ENCODE assay signal across 10 mouse cellular contexts in the genomic region with DNA sequence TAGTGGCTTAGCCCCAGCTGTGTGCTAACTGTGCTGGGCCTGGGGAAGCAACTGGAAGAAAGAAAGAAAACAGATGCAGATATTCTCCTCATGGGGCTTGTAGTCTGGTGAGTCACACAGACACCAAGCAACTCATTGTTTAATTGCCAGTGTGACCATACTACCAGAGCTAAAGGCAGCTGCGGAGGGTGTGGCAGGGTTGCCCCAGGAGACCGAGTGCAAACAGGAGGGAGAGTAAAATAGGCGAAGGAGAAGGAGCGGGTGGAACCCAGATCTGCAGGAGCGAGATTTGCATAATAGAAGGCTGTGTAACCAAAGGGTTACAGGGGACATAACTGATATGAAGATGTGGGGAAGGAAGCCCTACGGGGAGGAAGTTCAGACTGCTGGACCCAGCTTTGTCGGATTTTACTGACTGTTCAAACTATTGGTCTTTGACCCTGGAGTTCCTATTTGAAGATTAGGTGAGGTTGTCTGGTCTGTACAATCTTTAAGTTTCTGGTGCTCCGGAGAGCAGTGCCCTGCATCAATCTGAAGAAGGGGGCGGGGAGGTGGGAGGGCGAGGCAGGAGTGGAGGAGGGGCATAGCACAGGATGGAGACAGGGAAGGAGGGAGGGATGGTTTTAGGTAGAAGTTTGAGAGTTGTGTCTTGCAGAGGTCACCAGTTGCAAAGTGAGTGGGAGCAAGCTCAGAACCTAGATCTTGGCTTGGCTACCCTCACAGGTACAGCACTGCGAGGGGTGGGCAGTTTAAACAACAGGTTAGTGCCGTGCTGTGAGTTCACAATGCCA. TPM values are rescaled to one million over a fixed set of nuclear protein-coding genes. Genes with fewer than 3 reads are reported as not detected.
DNase-seq lines count a peak whose midpoint lies in the region; ATAC-seq and TF ChIP-seq lines count a peak whose summit lies in the region.
"Had no signal": no experiment of that assay in that cellular context is flagged by ENCODE, and none has a peak within 500 bp of the region (broad histone marks: within the 10 kb centered on the region; RNA-seq: fewer than 3 reads in every experiment).

No protein-coding gene starts in this region.

- ATAC-seq in heart, embryonic 11.5 days (replicated peaks; ENCODE audit: insufficient number of reproducible peaks, low FRiP score, low TSS enrichment) = no peak
- peak; percentile 85 for ATAC-seq in intestine, embryonic 15.5 days

- DNase-seq in heart, adult 9 months (ENCODE audit: low spot score in 2 of 2) = peak; percentile 31 to 60
- DNase-seq in embryonic facial prominence, embryonic 10.5 days (ENCODE audit: low spot score) = no peak
- no peak for DNase-seq in right cerebral cortex, postnatal 10 days (ENCODE audit: low spot score in 2 of 2)
- DNase-seq in kidney, postnatal 10 days = no peak
- DNase-seq in ovary, postnatal 10 days (ENCODE audit: low spot score) = no peak
- DNase-seq: cerebellum, postnatal 25 days; liver had no signal

- H3K27me3 ChIP-seq in heart, embryonic 11.5 days (ENCODE audit: control insufficient read depth, insufficient read depth, low read length) = peaks cover 13% of the 10 kb centered on the region; the same call in 1 of the 2 replicates
- H3K27me3 ChIP-seq in C2C12 (ENCODE audit: control insufficient read depth, insufficient read depth, insufficient read length) = no peaks in the 10 kb centered on the region
- peaks cover 20% of the 10 kb centered on the region for H3K27me3 ChIP-seq in embryonic facial prominence, embryonic 10.5 days (replicated peaks; ENCODE audit: low read depth, poor library complexity, severe bottlenecking)
- no peaks in the 10 kb centered on the region for H3K27me3 ChIP-seq in intestine, embryonic 15.5 days (replicated peaks)

- H3K4me1 ChIP-seq in heart, embryonic 11.5 days (ENCODE audit: control insufficient read depth, insufficient read depth, low read length) = peaks cover 3% of the 10 kb centered on the region; the same call in 1 of the 2 replicates
- peaks cover 17% of the 10 kb centered on the region for H3K4me1 ChIP-seq in embryonic facial prominence, embryonic 10.5 days
- peaks cover 12% of the 10 kb centered on the region for H3K4me1 ChIP-seq in intestine, embryonic 15.5 days (replicated peaks)

- no peak overlapping the region for H3K4me3 ChIP-seq in heart, embryonic 11.5 days (ENCODE audit: low read depth, low read length)
- H3K4me3 ChIP-seq in C2C12 (ENCODE audit: insufficient read depth, poor library complexity, severe bottlenecking) = no peak overlapping the region
- peak overlapping the region; percentile 30 for H3K4me3 ChIP-seq in embryonic facial prominence, embryonic 10.5 days
- H3K4me3 ChIP-seq in intestine, embryonic 15.5 days (replicated peaks) = no peak overlapping the region

- no peaks in the 10 kb centered on the region for H3K9me3 ChIP-seq in heart, embryonic 11.5 days (replicated peaks; ENCODE audit: control insufficient read depth, low read length)
- H3K9me3 ChIP-seq in embryonic facial prominence, embryonic 10.5 days = no peaks in the 10 kb centered on the region
- no peaks in the 10 kb centered on the region for H3K9me3 ChIP-seq in intestine, embryonic 15.5 days

- H3K79me2 ChIP-seq in C2C12 (ENCODE audit: control insufficient read depth, insufficient read depth) = no peaks in the 10 kb centered on the region

- no peak for TF ChIP-seq CTCF in C2C12 (IDR thresholded peaks at IDR 0.05; ENCODE audit: control insufficient read depth, insufficient read depth, insufficient read length)

- H3K4me2 ChIP-seq in heart, embryonic 11.5 days = no peak overlapping the region; the same call in 1 of the 2 replicates
- H3K4me2 ChIP-seq in intestine, embryonic 15.5 days (replicated peaks) = peak overlapping the region; percentile 41

- no peaks in the 10 kb centered on the region for H3K36me3 ChIP-seq in heart, embryonic 11.5 days (ENCODE audit: control insufficient read depth, insufficient read depth, low read length)
- no peaks in the 10 kb centered on the region for H3K36me3 ChIP-seq in C2C12 (ENCODE audit: control insufficient read depth, insufficient read depth)
- no peaks in the 10 kb centered on the region for H3K36me3 ChIP-seq in embryonic facial prominence, embryonic 10.5 days (replicated peaks)
- H3K36me3 ChIP-seq in intestine, embryonic 15.5 days = no peaks in the 10 kb centered on the region

- H3K79me3 ChIP-seq in C2C12 (ENCODE audit: low read depth) = no peaks in the 10 kb centered on the region

- H3ac ChIP-seq in C2C12 (ENCODE audit: control insufficient read depth, insufficient read length, low read depth) = no peak overlapping the region

- WGBS in heart, embryonic 11.5 days (ENCODE audit: insufficient replicate concordance) = 10% methylated on average over 12 of the region's 12 CpGs
- 9% methylated on average over 12 of the region's 12 CpGs for WGBS in embryonic facial prominence, embryonic 10.5 days
- 12% methylated on average over 12 of the region's 12 CpGs for WGBS in intestine, embryonic 15.5 days

- no peak overlapping the region for H3K27ac ChIP-seq in heart, embryonic 11.5 days (ENCODE audit: low read depth, low read length)
- no peak overlapping the region for H3K27ac ChIP-seq in embryonic facial prominence, embryonic 10.5 days (replicated peaks)
- H3K27ac ChIP-seq in intestine, embryonic 15.5 days = peak overlapping the region; percentile 51

- H3K9ac ChIP-seq in heart, embryonic 11.5 days (ENCODE audit: low read depth, low read length) = no peak overlapping the region
- no peak overlapping the region for H3K9ac ChIP-seq in intestine, embryonic 15.5 days

TF ChIP-seq in C2C12, 6 proteins besides CTCF, POLR2A, EP300 and RAD21:
- no peak for TF ChIP-seq MYOG (IDR thresholded peaks at IDR 0.05; ENCODE audit: control insufficient read depth, extremely low read depth, insufficient read length)
- no peak for TF ChIP-seq USF1 (IDR thresholded peaks at IDR 0.05; ENCODE audit: low read depth)
- peak; percentile 74 for TF ChIP-seq MYOD1 (IDR thresholded peaks at IDR 0.05; ENCODE audit: control insufficient read depth, insufficient read length, low read depth)
- peak; percentile 20 for TF ChIP-seq FOSL1 (IDR thresholded peaks at IDR 0.05; ENCODE audit: insufficient read depth, low read length, poor library complexity, severe bottlenecking)
- no peak for TF ChIP-seq CEBPB (IDR thresholded peaks at IDR 0.05; ENCODE audit: low read depth)
- peak; percentile 42 for TF ChIP-seq MAX (IDR thresholded peaks at IDR 0.05)

RNA-seq across cellular contexts. Expression of a gene that starts 7.0 kb away (rescaled TPM):
- 0.87 and 2.1 TPM in 2 replicates for polyA plus RNA-seq in heart, embryonic 11.5 days (2014; fragmentation: Nextera tagmentation; extraction: Ambion mirVana)
- polyA plus RNA-seq in C2C12 (2012; fragmentation: generic; extraction: Trizol) = 0.09 TPM
- polyA plus RNA-seq in embryonic facial prominence, embryonic 10.5 days (2016; fragmentation: Nextera tagmentation; extraction: Ambion mirVana) = 0.69 and 1.2 TPM in 2 replicates
- 2.7 and 3.0 TPM in 2 replicates for polyA plus RNA-seq in intestine, embryonic 15.5 days (2015; fragmentation: Nextera tagmentation; extraction: Ambion mirVana)

RNA-seq across cellular contexts. Expression of a gene that starts 34.4 kb away (rescaled TPM):
- 18.9 and 21.2 TPM in 2 replicates for polyA plus RNA-seq in heart, embryonic 11.5 days (2014; fragmentation: Nextera tagmentation; extraction: Ambion mirVana)
- polyA plus RNA-seq in C2C12 (2012; fragmentation: generic; extraction: Trizol) = 12.4 TPM
- polyA plus RNA-seq in embryonic facial prominence, embryonic 10.5 days (2016; fragmentation: Nextera tagmentation; extraction: Ambion mirVana) = 30.4 and 32.6 TPM in 2 replicates
- polyA plus RNA-seq in intestine, embryonic 15.5 days (2015; fragmentation: Nextera tagmentation; extraction: Ambion mirVana) = 20.8 and 24.2 TPM in 2 replicates

RNA-seq across cellular contexts. Expression of a gene that starts 34.5 kb away (rescaled TPM):
- 24.2 and 24.9 TPM in 2 replicates for polyA plus RNA-seq in heart, embryonic 11.5 days (2014; fragmentation: Nextera tagmentation; extraction: Ambion mirVana)
- 8.3 TPM for polyA plus RNA-seq in C2C12 (2012; fragmentation: generic; extraction: Trizol)
- polyA plus RNA-seq in embryonic facial prominence, embryonic 10.5 days (2016; fragmentation: Nextera tagmentation; extraction: Ambion mirVana) = 23.7 and 26.4 TPM in 2 replicates
- 19.5 and 20.7 TPM in 2 replicates for polyA plus RNA-seq in intestine, embryonic 15.5 days (2015; fragmentation: Nextera tagmentation; extraction: Ambion mirVana)

Comparison
In these comparisons a context has a peak if more than half of its experiments do, and no peak if none do; other contexts are left out.
1. DNase-seq: peak in heart, adult 9 months (2 of 2); none in embryonic facial prominence, embryonic 10.5 days (single experiment), right cerebral cortex, postnatal 10 days (0 of 2), kidney, postnatal 10 days (single experiment) and ovary, postnatal 10 days (single experiment).